Mouse (Mus musculus) G1E (cell line): Measurements from ENCODE around the gene Gm21958. TPM values are rescaled to one million over a fixed set of nuclear protein-coding genes. Genes with fewer than 3 reads are reported as not detected.

ENCODE experiments used
- ATAC-seq: 2 replicates; pipeline ENCODE4 v1.8.0; 2016; ENCODE audit warnings: mild to moderate bottlenecking; ENCODE audit not compliant: insufficient number of reproducible peaks, poor library complexity, low FRiP score, severe bottlenecking; ENCODE audit errors: extremely low read depth
- DNase-seq: peaks from one replicate; pipeline ENCODE4 v3.0.0; 2012; ENCODE audit warnings: low spot score
- H3K27me3 ChIP-seq: 2 replicates; pipeline ENCODE4 v1.6.1; 2012; ENCODE audit warnings: mild to moderate bottlenecking, low read length, inconsistent platforms; ENCODE audit not compliant: insufficient read depth
- H3K36me3 ChIP-seq: replicated peaks from 2 replicates; pipeline ENCODE3; 2012; ENCODE audit warnings: mild to moderate bottlenecking, inconsistent platforms
- H3K4me1 ChIP-seq: 2 replicates; pipeline ENCODE4 v1.6.1; 2012; ENCODE audit warnings: low read depth, low read length, inconsistent platforms, mixed read lengths; ENCODE audit not compliant: insufficient read depth
- H3K4me3 ChIP-seq: 2 replicates; pipeline ENCODE4 v1.5.1; 2012; ENCODE audit warnings: low read depth, mild to moderate bottlenecking, inconsistent platforms, low read length, moderate library complexity, mixed read lengths
- H3K9me3 ChIP-seq: replicated peaks from 2 replicates; pipeline ENCODE4 v1.6.1; 2012; ENCODE audit warnings: inconsistent platforms
- CTCF ChIP-seq: IDR thresholded peaks from 2 replicates; pipeline ENCODE4 v1.5.1; 2012; ENCODE audit warnings: low read depth, low read length, inconsistent platforms, mixed read lengths
- polyA plus RNA-seq: library from polyadenylated mRNA; stranded (reverse); fragments of >175 nt; gene quantifications from 2 replicates; pipeline ENCODE4 v1.2.3, GENCODE M21; 2012
- total RNA-seq, 2 experiments: library from RNA; stranded (forward) in 1 of 2; stranded (reverse) in 1 of 2; fragments of 200-1000 nt in 1 of 2; fragments of >200 nt in 1 of 2; fragmentation: Nextera tagmentation in 1 of 2; gene quantifications; 2 replicates each; pipeline ENCODE4 v1.2.3; 2014 to 2017

Gm21958 gene
- total and polyA plus RNA-seq, 3 experiments = not detected

DNA sequence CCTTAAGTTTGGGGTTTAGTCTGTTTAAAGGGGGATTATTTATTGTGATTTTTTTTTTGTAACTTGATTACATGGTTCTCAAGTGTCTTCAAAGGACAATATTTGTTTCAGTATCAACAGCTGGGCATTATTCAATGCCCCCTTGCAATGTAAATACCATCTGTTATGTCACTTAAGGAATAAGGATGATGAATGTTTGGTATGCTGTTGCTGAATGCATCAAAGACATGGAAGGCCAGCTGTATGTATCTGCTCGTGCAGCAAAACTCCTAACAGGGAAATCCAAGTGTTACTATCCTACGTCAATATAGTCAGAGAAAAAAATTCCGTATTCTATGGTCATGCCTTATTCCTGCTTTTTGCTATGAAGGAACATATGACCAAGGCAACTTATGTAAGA is 46.0 kb downstream of the Gm21958 start:
- H3K4me1 ChIP-seq = no peaks in the 10 kb centered on the region
- no peaks in the 10 kb centered on the region for H3K9me3 ChIP-seq
- DNase-seq = no peak
- no peaks in the 10 kb centered on the region for H3K36me3 ChIP-seq
- ATAC-seq = no peak
- no peak overlapping the region for H3K4me3 ChIP-seq
- TF ChIP-seq CTCF = no peak
- no peaks in the 10 kb centered on the region for H3K27me3 ChIP-seq

Other genes with a start within 250 kb of the Gm21958 start
- 213 and 256 TPM in 2 replicates for gene Supt20, start 21.5 kb downstream of the Gm21958 start, total RNA-seq (2014; fragmentation: Nextera tagmentation)
- 72.5 and 82.0 TPM in 2 replicates for gene Supt20, start 21.5 kb downstream of the Gm21958 start, total RNA-seq (2017)
- gene Supt20, start 21.5 kb downstream of the Gm21958 start, polyA plus RNA-seq = 5.1 and 7.8 TPM in 2 replicates
- 207 and 225 TPM in 2 replicates for gene Exosc8, start 21.0 kb upstream of the Gm21958 start, total RNA-seq (2014; fragmentation: Nextera tagmentation)
- gene Exosc8, start 21.0 kb upstream of the Gm21958 start, total RNA-seq (2017) = 255 and 274 TPM in 2 replicates
- 49.4 and 57.9 TPM in 2 replicates for gene Exosc8, start 21.0 kb upstream of the Gm21958 start, polyA plus RNA-seq
- 26.1 and 33.9 TPM in 2 replicates for gene Alg5, start 21.2 kb upstream of the Gm21958 start, total RNA-seq (2014; fragmentation: Nextera tagmentation)
- gene Alg5, start 21.2 kb upstream of the Gm21958 start, total RNA-seq (2017) = 20.3 and 22.5 TPM in 2 replicates
- gene Alg5, start 21.2 kb upstream of the Gm21958 start, polyA plus RNA-seq = 1.7 and 1.8 TPM in 2 replicates
- gene Smad9, start 41.2 kb upstream of the Gm21958 start, total RNA-seq (2014; fragmentation: Nextera tagmentation) = not detected in 2 replicates
- gene Smad9, start 41.2 kb upstream of the Gm21958 start, total RNA-seq (2017) = 0.05 TPM in 1 of 2 replicates, not detected in the other
- gene Smad9, start 41.2 kb upstream of the Gm21958 start, polyA plus RNA-seq = not detected in 2 replicates
- gene Rfxap, start 93.4 kb upstream of the Gm21958 start, total RNA-seq (2014; fragmentation: Nextera tagmentation) = 9.9 and 25.2 TPM in 2 replicates
- gene Rfxap, start 93.4 kb upstream of the Gm21958 start, total RNA-seq (2017) = 60.2 and 60.8 TPM in 2 replicates
- 97.5 and 128 TPM in 2 replicates for gene Rfxap, start 93.4 kb upstream of the Gm21958 start, polyA plus RNA-seq
- gene Sertm1, start 201.5 kb upstream of the Gm21958 start, total RNA-seq (2014; fragmentation: Nextera tagmentation) = not detected in 2 replicates
- 0.05 TPM in 1 of 2 replicates, not detected in the other for gene Sertm1, start 201.5 kb upstream of the Gm21958 start, total RNA-seq (2017)
- not detected in 2 replicates for gene Sertm1, start 201.5 kb upstream of the Gm21958 start, polyA plus RNA-seq